Mouse (Mus musculus) gastrocnemius, postnatal 36 days (tissue): ENCODE data around the gene Il17a. TPM values are rescaled to one million over a fixed set of nuclear protein-coding genes. Genes with fewer than 3 reads are reported as not detected.

ENCODE experiments used
- microRNA-seq, 2 experiments: library from miRNA; unstranded; fragments of <30 nt; microRNA quantifications; one replicate each; pipeline ENCODE4 v1.2.0; 2021
- total RNA-seq, 2 experiments: library from RNA; stranded (reverse); gene quantifications; 2 replicates each; pipeline ENCODE4 v1.2.3; 2021

Gene Il17a
- total RNA-seq, 2 experiments from 2014 or later: not detected

Small RNA genes lying within 50 kb of the gene (microRNA-seq; reads per million reads assigned to microRNA genes)
- gene Mir133b: 18.6 to 25.2 reads per million in 2 experiments

Other genes with a start within 250 kb of the Il17a start
- gene Pkhd1, start 112.8 kb upstream of the Il17a start, total RNA-seq: under 1 TPM; 0.03 to 0.10 TPM
- gene Il17f, start 59.7 kb downstream of the Il17a start, total RNA-seq: not detected
- gene Mcm3, start 89.4 kb downstream of the Il17a start, total RNA-seq: 1 to 10 TPM; 2.8 to 3.3 TPM
- gene Paqr8, start 159.7 kb downstream of the Il17a start, total RNA-seq: under 1 TPM; 0.71 to 0.72 TPM
- under 1 TPM; 0.36 to 0.81 TPM for gene Efhc1, start 220.7 kb downstream of the Il17a start, total RNA-seq